Mouse (Mus musculus): Measurements from ENCODE around the gene Tagln3. TPM values are rescaled to one million over a fixed set of nuclear protein-coding genes. Genes with fewer than 3 reads are reported as not detected.

Tagln3 gene
- polyA plus RNA-seq, 1 experiment from 2014 or later, result 23.3 TPM

GRCm38 (mm10) chr16:45743591-45744144 is 19.3 kb upstream of the Tagln3 start:
- 70% methylated on average over 4 of the region's 4 CpGs for WGBS
- Histone ChIP-seq H3K4me1 (peaks cover 17% of the 10 kb centered on the region), H3K9me3 (no peaks in the 10 kb centered on the region), H3K27ac (peak overlapping the region; percentile 98), H3K27me3 (ENCODE audit: insufficient read depth, poor library complexity, severe bottlenecking) (no peaks in the 10 kb centered on the region), H3K36me3 (peaks cover 16% of the 10 kb centered on the region), H3K4me3 (peak overlapping the region; percentile 83; the same call in 1 of the 2 replicates)
- no peak for DNase-seq (ENCODE audit: low spot score)

GRCm38 (mm10) chr16:45742615-45743476 is 18.4 kb upstream of the Tagln3 start, which contains the start of gene Abhd10:
Abhd10 (minus strand) TSS chr16:45742955.
- peak; percentile 98 for DNase-seq (ENCODE audit: low spot score)
- peaks cover 10% of the 10 kb centered on the region for H3K36me3 ChIP-seq
- peak within 1 kb of the TSS; percentile 83 for H3K4me3 ChIP-seq
- H3K27me3 ChIP-seq (ENCODE audit: insufficient read depth, poor library complexity, severe bottlenecking), result no peaks in the 10 kb centered on the region
- H3K4me1 ChIP-seq, result peaks cover 17% of the 10 kb centered on the region
- H3K9me3 ChIP-seq, result no peaks in the 10 kb centered on the region
- under 1% methylated on average over 51 of the region's 51 CpGs for WGBS
- H3K27ac ChIP-seq, result peak within 1 kb of the TSS; percentile 98

GRCm38 (mm10) chr16:45737880-45738279 is 13.5 kb upstream of the Tagln3 start:
- Histone ChIP-seq H3K27me3 (ENCODE audit: insufficient read depth, poor library complexity, severe bottlenecking) (no peaks in the 10 kb centered on the region), H3K4me3 (no peak overlapping the region), H3K27ac (no peak overlapping the region), H3K4me1 (peaks cover 11% of the 10 kb centered on the region), H3K9me3 (no peaks in the 10 kb centered on the region), H3K36me3 (peaks cover 44% of the 10 kb centered on the region)
- DNase-seq (ENCODE audit: low spot score), result no peak
- WGBS, result 82% methylated on average over 8 of the region's 8 CpGs

- H3K4me3 ChIP-seq, result no peak overlapping the region
- H3K27me3 ChIP-seq (ENCODE audit: insufficient read depth, poor library complexity, severe bottlenecking), result no peaks in the 10 kb centered on the region
- no peak overlapping the region for H3K27ac ChIP-seq
- DNase-seq (ENCODE audit: low spot score), result no peak
- H3K36me3 ChIP-seq, result peaks cover 51% of the 10 kb centered on the region
- no peaks in the 10 kb centered on the region for H3K9me3 ChIP-seq
- peaks cover 11% of the 10 kb centered on the region for H3K4me1 ChIP-seq
- 90% methylated on average over 3 of the region's 3 CpGs for WGBS
Observed at GRCm38 (mm10) chr16:45736724-45737123, 12.3 kb upstream of the Tagln3 start.

GRCm38 (mm10) chr16:45729163-45729562 is 4.8 kb upstream of the Tagln3 start:
- Histone ChIP-seq H3K4me3 (no peak overlapping the region), H3K36me3 (peaks cover 43% of the 10 kb centered on the region), H3K9me3 (no peaks in the 10 kb centered on the region), H3K27ac (no peak overlapping the region), H3K4me1 (peaks cover 8% of the 10 kb centered on the region), H3K27me3 (ENCODE audit: insufficient read depth, poor library complexity, severe bottlenecking) (no peaks in the 10 kb centered on the region)
- WGBS, result 91% methylated on average over 5 of the region's 5 CpGs
- no peak for DNase-seq (ENCODE audit: low spot score)

- WGBS, result 3% methylated on average over 10 of the region's 10 CpGs
- H3K36me3 ChIP-seq, result peaks cover 13% of the 10 kb centered on the region
- DNase-seq (ENCODE audit: low spot score), result no peak
- H3K4me3 ChIP-seq, result peak overlapping the region; percentile 66
- H3K27ac ChIP-seq, result peak overlapping the region; percentile 84
- peaks cover 21% of the 10 kb centered on the region for H3K4me1 ChIP-seq
- no peaks in the 10 kb centered on the region for H3K27me3 ChIP-seq (ENCODE audit: insufficient read depth, poor library complexity, severe bottlenecking)
- H3K9me3 ChIP-seq, result no peaks in the 10 kb centered on the region
Observed at GRCm38 (mm10) chr16:45724742-45725102, 314 bp upstream of the Tagln3 start.

GRCm38 (mm10) chr16:45723172-45723901 is 1.1 kb downstream of the Tagln3 start:
- WGBS, result 63% methylated on average over 6 of the region's 6 CpGs
- Histone ChIP-seq H3K27ac (peak overlapping the region; percentile 84), H3K9me3 (no peaks in the 10 kb centered on the region), H3K4me3 (peak overlapping the region; percentile 66), H3K4me1 (peaks cover 21% of the 10 kb centered on the region), H3K27me3 (ENCODE audit: insufficient read depth, poor library complexity, severe bottlenecking) (no peaks in the 10 kb centered on the region), H3K36me3 (peaks cover 8% of the 10 kb centered on the region)
- no peak for DNase-seq (ENCODE audit: low spot score)

- Histone ChIP-seq H3K27me3 (ENCODE audit: insufficient read depth, poor library complexity, severe bottlenecking) (no peaks in the 10 kb centered on the region), H3K27ac (no peak overlapping the region), H3K4me3 (no peak overlapping the region), H3K9me3 (no peaks in the 10 kb centered on the region), H3K4me1 (peaks cover 21% of the 10 kb centered on the region), H3K36me3 (peaks cover 9% of the 10 kb centered on the region)
- DNase-seq (ENCODE audit: low spot score), result no peak
- 68% methylated on average over 3 of the region's 3 CpGs for WGBS
Observed at GRCm38 (mm10) chr16:45722460-45722951, 1.9 kb downstream of the Tagln3 start.

GRCm38 (mm10) chr16:45720022-45720630 is 4.3 kb downstream of the Tagln3 start:
- Histone ChIP-seq H3K36me3 (peaks cover 18% of the 10 kb centered on the region), H3K4me1 (peaks cover 21% of the 10 kb centered on the region), H3K27me3 (ENCODE audit: insufficient read depth, poor library complexity, severe bottlenecking) (no peaks in the 10 kb centered on the region), H3K27ac (no peak overlapping the region), H3K9me3 (no peaks in the 10 kb centered on the region), H3K4me3 (no peak overlapping the region)
- 80% methylated on average over 10 of the region's 10 CpGs for WGBS
- DNase-seq (ENCODE audit: low spot score), result no peak

- DNase-seq (ENCODE audit: low spot score), result no peak
- Histone ChIP-seq H3K36me3 (peaks cover 18% of the 10 kb centered on the region), H3K27ac (no peak overlapping the region), H3K4me1 (0 out of 2 replicates have a peak, but pooled peaks cover 7% of the 10 kb centered on the region), H3K4me3 (no peak overlapping the region), H3K27me3 (ENCODE audit: insufficient read depth, poor library complexity, severe bottlenecking) (no peaks in the 10 kb centered on the region), H3K9me3 (no peaks in the 10 kb centered on the region)
- WGBS, result 87% methylated on average over 4 of the region's 4 CpGs
Observed at GRCm38 (mm10) chr16:45718296-45718695, 6.1 kb downstream of the Tagln3 start.

- H3K4me1 ChIP-seq, result no peaks in the 10 kb centered on the region
- H3K9me3 ChIP-seq, result no peaks in the 10 kb centered on the region
- DNase-seq (ENCODE audit: low spot score), result no peak
- no peak overlapping the region for H3K27ac ChIP-seq
- H3K36me3 ChIP-seq, result peaks cover 18% of the 10 kb centered on the region
- H3K4me3 ChIP-seq, result no peak overlapping the region
- no peaks in the 10 kb centered on the region for H3K27me3 ChIP-seq (ENCODE audit: insufficient read depth, poor library complexity, severe bottlenecking)
- 74% methylated on average over 5 of the region's 5 CpGs for WGBS
Observed at GRCm38 (mm10) chr16:45714489-45715150, 9.8 kb downstream of the Tagln3 start.

- Histone ChIP-seq H3K36me3 (peaks cover 18% of the 10 kb centered on the region), H3K4me1 (no peaks in the 10 kb centered on the region), H3K4me3 (no peak overlapping the region), H3K27ac (no peak overlapping the region), H3K9me3 (no peaks in the 10 kb centered on the region), H3K27me3 (ENCODE audit: insufficient read depth, poor library complexity, severe bottlenecking) (no peaks in the 10 kb centered on the region)
- WGBS, result 78% methylated on average over 1 of the region's 1 CpGs
- DNase-seq (ENCODE audit: low spot score), result no peak
Observed at GRCm38 (mm10) chr16:45713878-45714277, 10.5 kb downstream of the Tagln3 start.
